Mouse (Mus musculus): ENCODE results near the gene Gm20604. TPM values are rescaled to one million over a fixed set of nuclear protein-coding genes. Genes with fewer than 3 reads are reported as not detected.

The Gm20604 gene
- total and polyA plus RNA-seq, 3 experiments, result 2.9 to 4.2 (median 3.8) TPM

- Histone ChIP-seq H3K4me1 (ENCODE audit: control insufficient read depth, insufficient read depth, low read length) (no peaks in the 10 kb centered on the region), H3K27ac (no peak overlapping the region), H3K79me2 (replicated peaks; ENCODE audit: control insufficient read depth, insufficient read depth, low read length) (no peaks in the 10 kb centered on the region), H3K36me3 (ENCODE audit: control insufficient read depth, insufficient read depth, low read length) (no peaks in the 10 kb centered on the region), H3K4me3 (no peak overlapping the region), H3K9ac (ENCODE audit: low read depth, low read length) (no peak overlapping the region), H3K27me3 (ENCODE audit: control insufficient read depth, insufficient read depth, low read length) (no peaks in the 10 kb centered on the region)
- intact Hi-C loops (cut with DNase I), result no loop called here
- DNase-seq, result no peak
- TF ChIP-seq EP300 (IDR thresholded peaks at IDR 0.05; ENCODE audit: insufficient read depth, low read depth, low read length) (no peak), POLR2A (IDR thresholded peaks at IDR 0.05; ENCODE audit: insufficient read depth, low read depth, low read length) (no peak), CTCF (IDR thresholded peaks at IDR 0.05) (peak; percentile 44)
- 57% methylated on average over 3 of the region's 3 CpGs for WGBS
Observed at GRCm38 (mm10) chr12:102779452-102779851, 21.0 kb upstream of the Gm20604 start.

- Histone ChIP-seq H3K79me2 (replicated peaks; ENCODE audit: control insufficient read depth, insufficient read depth, low read length) (no peaks in the 10 kb centered on the region), H3K9ac (ENCODE audit: low read depth, low read length) (no peak overlapping the region), H3K4me3 (no peak overlapping the region), H3K27me3 (ENCODE audit: control insufficient read depth, insufficient read depth, low read length) (no peaks in the 10 kb centered on the region), H3K36me3 (ENCODE audit: control insufficient read depth, insufficient read depth, low read length) (no peaks in the 10 kb centered on the region), H3K27ac (no peak overlapping the region), H3K4me1 (ENCODE audit: control insufficient read depth, insufficient read depth, low read length) (no peaks in the 10 kb centered on the region)
- no peak for TF ChIP-seq CTCF (IDR thresholded peaks at IDR 0.05)
- TF ChIP-seq EP300 (IDR thresholded peaks at IDR 0.05; ENCODE audit: insufficient read depth, low read depth, low read length), result no peak
- no peak for DNase-seq
- WGBS, result 85% methylated on average over 5 of the region's 5 CpGs
- intact Hi-C loops (cut with DNase I), result no loop called here
Observed at GRCm38 (mm10) chr12:102778151-102778550, 19.7 kb upstream of the Gm20604 start.

GRCm38 (mm10) chr12:102776035-102776434 is 17.6 kb upstream of the Gm20604 start:
- H3K4me1 ChIP-seq (ENCODE audit: control insufficient read depth, insufficient read depth, low read length), result no peaks in the 10 kb centered on the region
- H3K9ac ChIP-seq (ENCODE audit: low read depth, low read length), result no peak overlapping the region
- no peak for TF ChIP-seq CTCF (IDR thresholded peaks at IDR 0.05)
- no peak for TF ChIP-seq EP300 (IDR thresholded peaks at IDR 0.05; ENCODE audit: insufficient read depth, low read depth, low read length)
- no peak for TF ChIP-seq POLR2A (IDR thresholded peaks at IDR 0.05; ENCODE audit: insufficient read depth, low read depth, low read length)
- no peaks in the 10 kb centered on the region for H3K36me3 ChIP-seq (ENCODE audit: control insufficient read depth, insufficient read depth, low read length)
- intact Hi-C loops (cut with DNase I), result no loop called here
- no peak overlapping the region for H3K4me3 ChIP-seq
- H3K79me2 ChIP-seq (replicated peaks; ENCODE audit: control insufficient read depth, insufficient read depth, low read length), result no peaks in the 10 kb centered on the region
- H3K27me3 ChIP-seq (ENCODE audit: control insufficient read depth, insufficient read depth, low read length), result no peaks in the 10 kb centered on the region
- no peak for DNase-seq
- H3K27ac ChIP-seq, result no peak overlapping the region
- 81% methylated on average over 14 of the region's 14 CpGs for WGBS

- intact Hi-C loops (cut with DNase I), result no loop called here
- Histone ChIP-seq H3K36me3 (ENCODE audit: control insufficient read depth, insufficient read depth, low read length) (no peaks in the 10 kb centered on the region), H3K9ac (ENCODE audit: low read depth, low read length) (no peak overlapping the region), H3K27ac (no peak overlapping the region), H3K79me2 (replicated peaks; ENCODE audit: control insufficient read depth, insufficient read depth, low read length) (no peaks in the 10 kb centered on the region), H3K4me3 (no peak overlapping the region), H3K4me1 (ENCODE audit: control insufficient read depth, insufficient read depth, low read length) (no peaks in the 10 kb centered on the region), H3K27me3 (ENCODE audit: control insufficient read depth, insufficient read depth, low read length) (no peaks in the 10 kb centered on the region)
- no peak for DNase-seq
- WGBS, result 92% methylated on average over 5 of the region's 5 CpGs
- no peak for TF ChIP-seq EP300 (IDR thresholded peaks at IDR 0.05; ENCODE audit: insufficient read depth, low read depth, low read length)
- no peak for TF ChIP-seq CTCF (IDR thresholded peaks at IDR 0.05)
- TF ChIP-seq POLR2A (IDR thresholded peaks at IDR 0.05; ENCODE audit: insufficient read depth, low read depth, low read length), result no peak
Observed at GRCm38 (mm10) chr12:102772676-102773075, 14.2 kb upstream of the Gm20604 start.

- H3K4me1 ChIP-seq (ENCODE audit: control insufficient read depth, insufficient read depth, low read length), result no peaks in the 10 kb centered on the region
- no peak for DNase-seq
- H3K79me2 ChIP-seq (replicated peaks; ENCODE audit: control insufficient read depth, insufficient read depth, low read length), result no peaks in the 10 kb centered on the region
- H3K4me3 ChIP-seq, result no peak overlapping the region
- no peak for TF ChIP-seq EP300 (IDR thresholded peaks at IDR 0.05; ENCODE audit: insufficient read depth, low read depth, low read length)
- TF ChIP-seq POLR2A (IDR thresholded peaks at IDR 0.05; ENCODE audit: insufficient read depth, low read depth, low read length), result no peak
- no peak for TF ChIP-seq CTCF (IDR thresholded peaks at IDR 0.05)
- 95% methylated on average over 8 of the region's 8 CpGs for WGBS
- H3K9ac ChIP-seq (ENCODE audit: low read depth, low read length), result no peak overlapping the region
- intact Hi-C loops (cut with DNase I), result no loop called here
- no peaks in the 10 kb centered on the region for H3K27me3 ChIP-seq (ENCODE audit: control insufficient read depth, insufficient read depth, low read length)
- H3K36me3 ChIP-seq (ENCODE audit: control insufficient read depth, insufficient read depth, low read length), result no peaks in the 10 kb centered on the region
- no peak overlapping the region for H3K27ac ChIP-seq
Observed at GRCm38 (mm10) chr12:102771601-102772000, 13.1 kb upstream of the Gm20604 start.

GRCm38 (mm10) chr12:102769000-102769399 is 10.5 kb upstream of the Gm20604 start:
- WGBS, result 94% methylated on average over 4 of the region's 4 CpGs
- no peak overlapping the region for H3K27ac ChIP-seq
- H3K79me2 ChIP-seq (replicated peaks; ENCODE audit: control insufficient read depth, insufficient read depth, low read length), result no peaks in the 10 kb centered on the region
- no peak for TF ChIP-seq POLR2A (IDR thresholded peaks at IDR 0.05; ENCODE audit: insufficient read depth, low read depth, low read length)
- TF ChIP-seq CTCF (IDR thresholded peaks at IDR 0.05), result peak; percentile 53
- TF ChIP-seq EP300 (IDR thresholded peaks at IDR 0.05; ENCODE audit: insufficient read depth, low read depth, low read length), result no peak
- no peak overlapping the region for H3K4me3 ChIP-seq
- no peaks in the 10 kb centered on the region for H3K4me1 ChIP-seq (ENCODE audit: control insufficient read depth, insufficient read depth, low read length)
- no peak overlapping the region for H3K9ac ChIP-seq (ENCODE audit: low read depth, low read length)
- intact Hi-C loops (cut with DNase I), result no loop called here
- no peak for DNase-seq
- no peaks in the 10 kb centered on the region for H3K27me3 ChIP-seq (ENCODE audit: control insufficient read depth, insufficient read depth, low read length)
- H3K36me3 ChIP-seq (ENCODE audit: control insufficient read depth, insufficient read depth, low read length), result no peaks in the 10 kb centered on the region; the same call in 1 of the 2 replicates
